Mouse (Mus musculus): ENCODE results near the gene Gm47791.

DNA sequence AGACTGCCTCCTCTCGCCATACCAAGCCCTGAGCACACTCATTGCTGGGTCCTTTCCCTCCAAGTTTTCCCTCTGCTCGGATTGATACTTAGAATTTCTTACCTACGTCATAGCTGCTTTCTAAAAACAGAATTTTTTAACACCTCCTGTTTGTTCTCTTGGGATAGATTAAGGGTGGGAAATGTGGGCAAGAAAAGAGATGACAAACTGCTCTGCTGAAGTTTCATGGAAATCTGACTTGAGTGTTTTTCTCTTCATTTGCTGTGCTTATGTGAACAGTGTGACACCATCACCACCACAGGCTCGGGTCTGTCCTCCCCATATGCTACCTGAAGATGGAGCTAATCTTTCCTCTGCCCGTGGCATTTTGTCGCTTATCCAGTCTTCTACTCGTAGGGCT is 29.5 kb downstream of the Gm47791 start:
- TF ChIP-seq POLR2A (IDR thresholded peaks at IDR 0.05; ENCODE audit: insufficient read length, low read depth): no peak
- TF ChIP-seq POLR2AphosphoS2 (IDR thresholded peaks at IDR 0.05; ENCODE audit: insufficient read length, low read depth): no peak
- TF ChIP-seq TCF12 (IDR thresholded peaks at IDR 0.05; ENCODE audit: insufficient read depth, poor library complexity, severe bottlenecking): no peak
- no peak for TF ChIP-seq MYOG (IDR thresholded peaks at IDR 0.05; ENCODE audit: control insufficient read depth in 1 of 3, insufficient read depth in 1 of 3, insufficient read length in 2 of 3, low read depth in 2 of 3)
- no peak for TF ChIP-seq MAX (IDR thresholded peaks at IDR 0.05; ENCODE audit: low read depth)
- TF ChIP-seq MYOD1 (IDR thresholded peaks at IDR 0.05; ENCODE audit: control insufficient read depth in 1 of 3, insufficient read length in 2 of 3, low read depth in 2 of 3): no peak
- TF ChIP-seq SRF (IDR thresholded peaks at IDR 0.05; ENCODE audit: control insufficient read depth, insufficient read length, low read depth): no peak
- no peak for TF ChIP-seq E2F4 (IDR thresholded peaks at IDR 0.05; ENCODE audit: insufficient read depth)
- no peak for TF ChIP-seq USF1 (IDR thresholded peaks at IDR 0.05; ENCODE audit: low read depth)
- no peak for TF ChIP-seq REST (IDR thresholded peaks at IDR 0.05; ENCODE audit: insufficient read depth, insufficient read length)
- TF ChIP-seq CEBPB (IDR thresholded peaks at IDR 0.05; ENCODE audit: insufficient read depth, poor library complexity, severe bottlenecking): no peak
- TF ChIP-seq TCF3 (IDR thresholded peaks at IDR 0.05; ENCODE audit: insufficient read length, low read depth): no peak
